Mouse (Mus musculus): ENCODE measurements at regions not wholly inside any gene's neighbourhood (a gene's known extent, or its start where the extent isn't known, plus 50 kb on each side); places are given as distances from the start of the nearest gene placed in this dataset.

- CTCF ChIA-PET, result no interaction called here
Observed at GRCm38 (mm10) chr16:29865075-29865740, 199.0 kb upstream of the Hes1 start.

DNA sequence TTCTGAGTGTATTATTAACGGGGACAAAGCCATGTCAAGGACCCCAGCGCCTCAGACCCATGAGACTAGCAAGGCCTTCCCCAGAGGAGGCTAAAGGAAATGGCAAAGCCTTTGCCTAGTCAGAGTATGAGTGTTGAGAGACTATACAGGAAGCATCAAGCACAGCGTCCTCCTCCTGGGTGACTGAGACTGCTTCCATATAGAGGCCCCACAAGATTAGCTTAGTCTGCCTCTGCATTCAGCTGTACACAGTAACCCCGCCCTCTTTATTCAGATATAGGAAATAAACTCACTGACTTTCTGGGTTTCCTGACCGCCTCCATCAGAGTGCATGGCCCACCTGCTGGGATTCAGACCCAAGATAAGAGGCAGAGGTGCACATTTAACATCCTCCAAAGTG lies 192.8 kb upstream of the Hes1 start:
- CTCF ChIA-PET, result no interaction called here

DNA sequence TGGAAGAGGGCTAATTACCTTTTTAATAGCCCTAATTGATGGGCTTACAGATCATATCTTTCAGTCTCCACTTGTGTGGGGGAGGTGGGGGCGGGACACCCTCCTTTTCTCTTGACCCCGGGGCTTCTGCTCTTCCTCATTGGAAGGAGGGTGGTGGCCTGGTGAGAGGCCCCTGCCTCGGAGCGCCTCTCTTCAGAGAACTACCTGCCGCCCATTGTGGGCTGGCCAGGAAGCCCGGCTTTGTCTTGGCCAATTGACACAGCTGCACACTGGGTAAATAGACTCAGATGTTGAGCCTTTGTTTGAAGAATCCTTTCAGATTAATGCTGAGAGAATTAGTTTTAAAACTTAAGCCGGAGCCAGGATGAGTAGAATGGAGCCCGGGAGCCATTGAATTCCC lies 188.0 kb upstream of the Hes1 start:
- CTCF ChIA-PET, result no interaction called here

DNA sequence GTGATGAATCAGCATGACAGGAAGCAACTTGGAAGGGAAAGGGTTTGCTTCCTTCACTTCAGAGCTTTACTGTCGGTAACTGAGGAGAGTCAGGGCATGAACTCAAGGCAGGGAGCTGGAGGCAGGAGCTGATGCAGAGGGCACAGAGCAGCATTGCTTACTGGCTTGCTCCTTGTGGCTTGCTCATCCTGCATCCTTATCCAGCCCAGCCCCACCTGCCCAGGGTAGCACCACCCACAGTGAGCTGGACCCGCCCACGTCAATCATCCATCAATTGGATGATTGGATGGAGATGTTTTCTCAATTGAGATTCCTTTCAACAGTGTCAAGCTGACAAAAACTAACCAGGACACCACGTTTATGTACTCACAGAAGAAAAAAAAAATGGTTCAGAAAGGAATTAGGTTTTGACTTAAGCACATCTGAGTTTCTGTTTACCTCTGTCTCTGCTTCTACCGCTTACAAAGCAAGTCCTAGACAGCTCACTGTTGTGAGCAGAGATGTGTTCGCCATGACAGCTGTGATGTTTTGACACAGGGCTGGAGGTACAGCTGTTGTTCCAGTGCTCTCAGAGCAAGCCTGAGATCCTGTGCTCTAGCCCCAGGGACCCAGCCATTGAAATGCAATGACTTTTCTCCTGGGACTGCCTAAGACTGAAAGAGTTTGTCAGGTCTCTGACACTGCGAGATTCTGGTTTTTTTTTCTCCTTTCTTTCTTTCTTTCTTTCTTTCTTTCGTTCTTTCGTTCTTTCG lies 186.6 kb upstream of the Hes1 start:
- CTCF ChIA-PET, result no interaction called here

- CTCF ChIA-PET, result no interaction called here
Observed at GRCm38 (mm10) chr16:29879665-29880064, 184.5 kb upstream of the Hes1 start.

- CTCF ChIA-PET, result no interaction called here
Observed at GRCm38 (mm10) chr16:29881497-29881896, 182.7 kb upstream of the Hes1 start.

DNA sequence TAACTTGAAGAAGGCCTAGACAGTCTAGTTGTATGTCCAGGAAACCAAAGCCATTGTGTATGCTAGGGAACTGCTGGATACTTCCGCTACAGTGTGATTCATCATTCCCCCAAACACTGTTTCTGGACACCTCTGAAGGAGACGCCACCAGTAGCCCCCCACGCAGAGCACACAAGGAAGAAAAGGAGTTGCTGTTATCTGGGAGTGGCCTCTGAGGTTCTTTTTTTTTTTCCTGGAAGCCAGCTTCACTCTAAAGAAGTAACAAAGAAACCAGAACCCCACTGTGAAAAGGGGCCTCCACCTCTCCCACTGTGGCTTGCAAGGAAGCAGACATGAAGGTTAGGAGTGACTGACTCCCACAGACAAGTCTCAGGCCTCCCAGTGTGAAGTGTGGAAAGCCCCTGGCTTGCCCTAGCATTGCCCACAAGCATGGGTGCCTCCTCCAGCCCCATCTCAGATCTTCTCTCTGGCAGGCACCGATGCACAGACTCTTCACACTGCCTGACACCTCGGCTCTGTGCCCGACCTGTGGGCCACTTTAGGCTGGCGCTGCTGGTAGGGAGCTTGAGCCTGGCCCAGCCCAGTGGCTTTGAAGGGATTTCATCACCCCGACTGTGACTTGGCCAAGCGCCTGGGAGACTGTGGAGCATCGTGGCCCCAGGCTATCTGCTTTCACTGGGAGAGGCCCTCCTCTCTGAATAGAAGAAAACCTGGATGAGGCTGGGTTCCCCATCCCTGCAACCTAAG lies 181.8 kb upstream of the Hes1 start:
- CTCF ChIA-PET, result no interaction called here

- CTCF ChIA-PET, result no interaction called here
Observed at GRCm38 (mm10) chr16:29883252-29883992, 180.8 kb upstream of the Hes1 start.

GRCm38 (mm10) chr16:29884899-29885298 lies 179.3 kb upstream of the Hes1 start:
- CTCF ChIA-PET, result no interaction called here

DNA sequence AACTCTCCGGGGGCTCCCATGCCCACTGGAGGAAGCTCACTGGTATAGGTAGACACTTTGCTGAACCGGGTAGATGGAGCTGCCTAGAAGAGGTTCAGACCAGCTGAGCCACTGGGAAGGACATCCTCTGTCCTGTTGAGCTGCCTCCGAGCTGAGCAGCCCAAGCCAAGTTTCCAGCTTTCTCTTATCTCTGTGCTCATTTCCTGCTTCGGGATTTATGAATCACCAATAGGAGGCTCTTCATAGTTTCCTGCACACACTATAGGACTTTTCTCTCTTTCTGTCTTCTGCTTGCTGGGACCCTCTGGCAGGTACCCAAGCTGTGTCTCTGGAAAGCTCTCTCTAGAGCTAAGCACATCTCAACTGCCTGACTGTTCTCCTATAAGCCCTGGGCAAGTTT lies 177.4 kb upstream of the Hes1 start:
- CTCF ChIA-PET, result no interaction called here

DNA sequence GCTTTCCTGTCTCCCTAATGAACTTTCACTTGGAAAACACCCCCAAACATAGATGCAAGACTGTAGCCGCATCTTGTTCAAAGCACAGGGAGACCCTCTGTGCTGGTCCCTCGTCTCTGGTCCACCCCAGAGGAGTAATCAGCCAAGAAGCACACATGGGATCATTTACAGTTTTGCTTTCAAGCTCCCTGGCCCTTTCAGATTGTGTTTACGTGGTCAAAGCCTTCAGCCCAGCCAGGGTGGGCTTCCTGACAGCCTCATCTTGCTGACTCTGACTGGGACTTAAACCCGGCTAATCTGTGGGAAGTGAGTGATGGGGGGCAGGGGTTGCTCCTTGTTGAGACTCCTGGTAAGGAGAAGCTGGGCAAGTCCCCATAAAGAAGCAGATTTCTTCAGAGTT lies 174.8 kb upstream of the Hes1 start:
- CTCF ChIA-PET, result no interaction called here

DNA sequence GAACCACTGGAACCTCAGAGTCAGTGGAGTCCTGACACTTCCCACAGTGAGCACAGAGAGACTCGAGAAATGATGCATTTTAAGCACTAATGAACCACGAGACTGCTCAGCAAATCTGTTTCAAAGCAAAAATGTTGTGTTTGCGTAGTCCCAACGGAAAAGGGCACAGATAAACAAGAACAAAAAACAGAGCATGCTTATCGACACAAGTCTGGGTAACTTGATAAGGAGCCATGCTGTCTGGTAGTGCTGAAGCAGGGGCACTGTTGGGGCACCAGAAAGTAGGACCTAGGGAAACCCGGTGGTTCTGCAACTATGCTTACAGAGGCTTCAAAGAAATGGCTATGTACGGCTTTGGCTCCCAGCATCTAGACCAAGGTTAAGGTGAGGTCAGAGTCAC lies 172.7 kb upstream of the Hes1 start:
- CTCF ChIA-PET, result no interaction called here

GRCm38 (mm10) chr16:29893871-29894828 lies 170.0 kb upstream of the Hes1 start:
- CTCF ChIA-PET, result interaction anchor here (0.5 to 0.6 kb wide), 2 partner anchors 10 to 112 kb away, joined by 4 read pairs; no protein-coding TSS in a partner anchor

- CTCF ChIA-PET, result no interaction called here
Observed at GRCm38 (mm10) chr16:29896393-29896792, 167.8 kb upstream of the Hes1 start.

GRCm38 (mm10) chr16:29903510-29903909 lies 160.7 kb upstream of the Hes1 start:
- CTCF ChIA-PET, result no interaction called here

- CTCF ChIA-PET, result interaction anchor here (0.7 kb wide), 1 partner anchor 11 kb away, joined by 4 read pairs; no protein-coding TSS in a partner anchor
Observed at GRCm38 (mm10) chr16:29904183-29904775, 159.9 kb upstream of the Hes1 start.

GRCm38 (mm10) chr16:29907331-29907730 lies 156.9 kb upstream of the Hes1 start:
- CTCF ChIA-PET, result no interaction called here

- CTCF ChIA-PET, result no interaction called here
Observed at GRCm38 (mm10) chr16:29908031-29908430, 156.2 kb upstream of the Hes1 start.

- CTCF ChIA-PET, result no interaction called here
Observed at GRCm38 (mm10) chr16:29909923-29910465, 154.2 kb upstream of the Hes1 start.

GRCm38 (mm10) chr16:29911164-29911571 lies 153.0 kb upstream of the Hes1 start:
- CTCF ChIA-PET, result no interaction called here
